Mouse (Mus musculus): Measurements from ENCODE around the gene Tjp1.

Gene Tjp1

GRCm38 (mm10) chr7:65357538-65357937 lies 170.0 kb downstream of the Tjp1 start:
- in situ Hi-C loops (cut with MboI), result no loop called here

- in situ Hi-C loops (cut with MboI), result no loop called here
These were observed 171.4 kb downstream of the Tjp1 start for GRCm38 (mm10) chr7:65356204-65356603.

GRCm38 (mm10) chr7:65354908-65355307 lies 172.7 kb downstream of the Tjp1 start:
- in situ Hi-C loops (cut with MboI), result no loop called here

- in situ Hi-C loops (cut with MboI), result no loop called here
These were observed 177.1 kb downstream of the Tjp1 start for GRCm38 (mm10) chr7:65350348-65351079.

- in situ Hi-C loops (cut with MboI), result no loop called here
These were observed 179.0 kb downstream of the Tjp1 start for GRCm38 (mm10) chr7:65348540-65348939.

- in situ Hi-C loops (cut with MboI), result no loop called here
These were observed 182.3 kb downstream of the Tjp1 start for GRCm38 (mm10) chr7:65345314-65345713.

- in situ Hi-C loops (cut with MboI), result no loop called here
These were observed 189.9 kb downstream of the Tjp1 start for GRCm38 (mm10) chr7:65337581-65338270.

GRCm38 (mm10) chr7:65333081-65333760 lies 194.4 kb downstream of the Tjp1 start:
- in situ Hi-C loops (cut with MboI), result no loop called here

- in situ Hi-C loops (cut with MboI), result no loop called here
These were observed 208.4 kb downstream of the Tjp1 start for GRCm38 (mm10) chr7:65319047-65319725.

GRCm38 (mm10) chr7:65317418-65317817 lies 210.2 kb downstream of the Tjp1 start:
- in situ Hi-C loops (cut with MboI), result no loop called here

GRCm38 (mm10) chr7:65315182-65315581 lies 212.4 kb downstream of the Tjp1 start:
- in situ Hi-C loops (cut with MboI), result no loop called here

- in situ Hi-C loops (cut with MboI), result no loop called here
These were observed 230.6 kb downstream of the Tjp1 start for GRCm38 (mm10) chr7:65296675-65297589.

- in situ Hi-C loops (cut with MboI), result no loop called here
These were observed 244.7 kb downstream of the Tjp1 start for GRCm38 (mm10) chr7:65282886-65283285.

- in situ Hi-C loops (cut with MboI), result no loop called here
These were observed 245.6 kb downstream of the Tjp1 start for GRCm38 (mm10) chr7:65281960-65282359.

GRCm38 (mm10) chr7:65280944-65281912 lies 246.4 kb downstream of the Tjp1 start:
- in situ Hi-C loops (cut with MboI), result no loop called here

GRCm38 (mm10) chr7:65279277-65279676 lies 248.3 kb downstream of the Tjp1 start:
- in situ Hi-C loops (cut with MboI), result no loop called here

- in situ Hi-C loops (cut with MboI), result no loop called here
These were observed 251.8 kb downstream of the Tjp1 start for GRCm38 (mm10) chr7:65275761-65276160.

- in situ Hi-C loops (cut with MboI), result no loop called here
These were observed 253.4 kb downstream of the Tjp1 start for GRCm38 (mm10) chr7:65274216-65274615.

GRCm38 (mm10) chr7:65249656-65250055 lies 277.9 kb downstream of the Tjp1 start:
- in situ Hi-C loops (cut with MboI), result no loop called here
